In the genomic region with DNA sequence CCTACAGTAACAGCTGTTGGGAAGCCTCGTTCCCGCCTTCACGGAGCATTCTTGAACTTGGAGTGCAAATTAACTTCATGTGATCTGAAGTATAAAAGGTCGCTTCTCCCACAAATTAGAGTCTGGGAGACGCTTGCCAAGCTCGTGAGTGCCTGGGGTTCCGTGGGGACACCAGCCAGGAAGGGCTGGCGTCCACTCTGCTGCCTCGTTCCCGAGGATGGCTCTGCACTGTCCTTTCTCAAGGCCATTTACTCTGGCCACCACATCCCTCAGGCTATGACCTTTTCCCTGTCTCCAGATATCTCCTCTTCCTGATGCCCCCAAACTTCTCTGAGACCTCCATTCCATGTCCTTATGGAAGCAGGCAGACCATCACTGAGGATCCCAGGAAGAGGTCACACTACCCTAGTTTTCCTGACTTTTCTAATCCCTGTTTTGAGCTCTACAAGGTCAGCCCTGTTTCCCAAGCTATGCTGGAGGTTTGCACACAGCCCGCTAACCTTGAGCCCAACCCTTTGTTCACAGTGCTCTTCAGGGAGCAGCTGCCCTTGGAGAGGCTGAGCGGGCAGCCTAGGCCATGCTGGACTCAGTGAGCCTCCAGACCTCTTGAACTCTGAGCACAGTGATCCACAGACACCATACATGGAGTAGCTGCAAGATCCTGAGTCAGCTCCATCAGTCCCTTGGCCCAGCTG, we compare ENCODE assay signal across 26 mouse cellular contexts. TPM values are rescaled to one million over a fixed set of nuclear protein-coding genes. Genes with fewer than 3 reads are reported as not detected.
DNase-seq lines count a peak whose midpoint lies in the region; ATAC-seq lines count a peak whose summit lies in the region.
"Had no signal": no experiment of that assay in that cellular context is flagged by ENCODE, and none has a peak within 500 bp of the region (broad histone marks: within the 10 kb centered on the region; RNA-seq: fewer than 3 reads in every experiment).

No protein-coding gene starts in this region.

- no peak for ATAC-seq in embryonic facial prominence, embryonic 14.5 days (ENCODE audit: low read depth)
- ATAC-seq: forebrain, postnatal 0 days; midbrain, embryonic 13.5 days had no signal

- no peak overlapping the region for H3K9ac ChIP-seq in embryonic facial prominence, embryonic 14.5 days (ENCODE audit: low read depth, low read length)
- H3K9ac ChIP-seq: forebrain, postnatal 0 days; heart, embryonic 15.5 days; liver, embryonic 13.5 days; midbrain, embryonic 13.5 days; neural tube, embryonic 15.5 days had no signal

- no peak overlapping the region for H3K27ac ChIP-seq in embryonic facial prominence, embryonic 14.5 days (replicated peaks; ENCODE audit: low read depth, low read length)
- no peak overlapping the region for H3K27ac ChIP-seq in embryonic facial prominence, embryonic 10.5 days (replicated peaks)
- H3K27ac ChIP-seq: gastrocnemius, adult 2 months; heart, adult 2 months; heart, embryonic 15.5 days; liver, embryonic 13.5 days; midbrain, embryonic 13.5 days; neural tube, embryonic 15.5 days had no signal

- DNase-seq in embryonic facial prominence, embryonic 14.5 days (ENCODE audit: low spot score), result peak; percentile 54
- DNase-seq in embryonic facial prominence, embryonic 10.5 days (ENCODE audit: low spot score), result no peak
- DNase-seq in left cerebral cortex, postnatal 4 days, result peak; percentile 34
- DNase-seq in left cerebral cortex, postnatal 14 days (ENCODE audit: low spot score in 2 of 2), result no peak
- peak; percentile 41 for DNase-seq in adrenal gland, postnatal 25 days
- peak; percentile 49 to 51 for DNase-seq in kidney, postnatal 36 days
- DNase-seq in cerebellum, adult 18-20 months, result no peak
- no peak for DNase-seq in layer of hippocampus, adult 8-10 months (ENCODE audit: low spot score in 2 of 2)
- DNase-seq: cerebellum, postnatal 36 days; forebrain, postnatal 0 days; gastrocnemius, adult 2 months; heart, adult 2 months; liver, embryonic 13.5 days; right cerebral cortex, adult 18-20 months had no signal

- H3K4me1 ChIP-seq in embryonic facial prominence, embryonic 14.5 days (ENCODE audit: control insufficient read depth, insufficient read depth, low read length), result no peaks in the 10 kb centered on the region; the same call in 1 of the 2 replicates
- peaks cover 10% of the 10 kb centered on the region; the same call in 1 of the 2 replicates for H3K4me1 ChIP-seq in embryonic facial prominence, embryonic 10.5 days
- H3K4me1 ChIP-seq: heart, embryonic 15.5 days; liver, embryonic 13.5 days had no signal

- no peaks in the 10 kb centered on the region for H3K36me3 ChIP-seq in embryonic facial prominence, embryonic 14.5 days (ENCODE audit: control insufficient read depth, insufficient read depth, low read length)
- H3K36me3 ChIP-seq in embryonic facial prominence, embryonic 10.5 days (replicated peaks), result no peaks in the 10 kb centered on the region
- H3K36me3 ChIP-seq: heart, embryonic 15.5 days; liver, embryonic 13.5 days; midbrain, embryonic 13.5 days; neural tube, embryonic 15.5 days had no signal

- H3K9me3 ChIP-seq in embryonic facial prominence, embryonic 14.5 days (ENCODE audit: control insufficient read depth, low read length), result peaks cover 6% of the 10 kb centered on the region
- peaks cover 5% of the 10 kb centered on the region; the same call in 1 of the 2 replicates for H3K9me3 ChIP-seq in embryonic facial prominence, embryonic 10.5 days
- H3K9me3 ChIP-seq: heart, embryonic 15.5 days; liver, embryonic 13.5 days had no signal

- intact Hi-C loops in left cerebral cortex, postnatal 4 days (cut with DNase I), result no loop called here
- intact Hi-C loops in left cerebral cortex, postnatal 14 days (cut with DNase I), result no loop called here

- no peak overlapping the region for H3K4me3 ChIP-seq in embryonic facial prominence, embryonic 14.5 days (ENCODE audit: low read depth, low read length)
- no peak overlapping the region for H3K4me3 ChIP-seq in embryonic facial prominence, embryonic 10.5 days
- H3K4me3 ChIP-seq: gastrocnemius, adult 2 months; heart, adult 2 months; heart, embryonic 15.5 days; liver, embryonic 13.5 days; midbrain, embryonic 13.5 days; myocyte; neural tube, embryonic 15.5 days had no signal

- H3K4me2 ChIP-seq in embryonic facial prominence, embryonic 14.5 days (ENCODE audit: low read depth, low read length), result no peak overlapping the region
- H3K4me2 ChIP-seq: heart, embryonic 15.5 days; liver, embryonic 13.5 days; midbrain, embryonic 13.5 days; neural tube, embryonic 15.5 days had no signal

- H3K27me3 ChIP-seq in embryonic facial prominence, embryonic 14.5 days (replicated peaks; ENCODE audit: control insufficient read depth, insufficient read depth, low read length), result no peaks in the 10 kb centered on the region
- no peaks in the 10 kb centered on the region; the same call in 1 of the 2 replicates for H3K27me3 ChIP-seq in embryonic facial prominence, embryonic 10.5 days (replicated peaks; ENCODE audit: low read depth, poor library complexity, severe bottlenecking)
- H3K27me3 ChIP-seq: liver, embryonic 13.5 days; midbrain, embryonic 13.5 days; neural tube, embryonic 15.5 days had no signal

- WGBS in embryonic facial prominence, embryonic 14.5 days, result 70% methylated on average over 12 of the region's 12 CpGs
- 87% methylated on average over 12 of the region's 12 CpGs for WGBS in embryonic facial prominence, embryonic 10.5 days

RNA-seq across cellular contexts. Expression of gene Psmg3, which starts 23.1 kb away (rescaled TPM):
- polyA plus RNA-seq in embryonic facial prominence, embryonic 14.5 days (2014; fragmentation: Nextera tagmentation; extraction: Ambion mirVana), result 61.2 and 61.8 TPM in 2 replicates
- polyA plus RNA-seq in embryonic facial prominence, embryonic 10.5 days (2016; fragmentation: Nextera tagmentation; extraction: Ambion mirVana), result 91.9 and 95.0 TPM in 2 replicates
- 10 to 100 TPM; 26.0 to 27.4 TPM for total RNA-seq in left cerebral cortex, postnatal 4 days (2021)
- 10 to 100 TPM; 17.2 to 17.9 TPM for total RNA-seq in left cerebral cortex, postnatal 14 days (2021)
- total RNA-seq in adrenal gland, postnatal 25 days (2021), result 21.3 and 23.1 TPM in 2 replicates
- total RNA-seq in layer of hippocampus, adult 8-10 months (2022), result 10 to 100 TPM; 17.6 to 19.2 (median 18.5) TPM

RNA-seq across cellular contexts. Expression of gene Gm26938, which starts 23.6 kb away (rescaled TPM):
- polyA plus RNA-seq in embryonic facial prominence, embryonic 14.5 days (2014; fragmentation: Nextera tagmentation; extraction: Ambion mirVana), result not detected in 2 replicates
- polyA plus RNA-seq in embryonic facial prominence, embryonic 10.5 days (2016; fragmentation: Nextera tagmentation; extraction: Ambion mirVana), result not detected in 2 replicates
- total RNA-seq in left cerebral cortex, postnatal 4 days (2021), result not detected
- not detected for total RNA-seq in left cerebral cortex, postnatal 14 days (2021)
- not detected in 2 replicates for total RNA-seq in adrenal gland, postnatal 25 days (2021)
- not detected for total RNA-seq in layer of hippocampus, adult 8-10 months (2022)
- total RNA-seq: forebrain, postnatal 0 days; gastrocnemius, adult 2 months; heart, adult 2 months; hematopoietic stem cell, adult 5-6 weeks; layer of hippocampus, adult 18-20 months; megakaryocyte progenitor cell, adult 5-6 weeks had no signal
- polyA plus RNA-seq: embryonic facial prominence, embryonic 11.5 days; forebrain, postnatal 0 days; heart, adult 2 months; heart, embryonic 15.5 days; limb, embryonic 11.5 days; liver, embryonic 13.5 days; lung, embryonic 16.5 days; midbrain, embryonic 13.5 days; myocyte; neural tube, embryonic 15.5 days; stomach, embryonic 14.5 days; thymus, postnatal 0 days had no signal

RNA-seq across cellular contexts. Expression of gene Tmem184a, which starts 30.1 kb away (rescaled TPM):
- 4.3 and 5.5 TPM in 2 replicates for polyA plus RNA-seq in embryonic facial prominence, embryonic 14.5 days (2014; fragmentation: Nextera tagmentation; extraction: Ambion mirVana)
- polyA plus RNA-seq in embryonic facial prominence, embryonic 10.5 days (2016; fragmentation: Nextera tagmentation; extraction: Ambion mirVana), result 3.5 and 4.3 TPM in 2 replicates
- under 1 TPM; 0.08 to 0.54 TPM for total RNA-seq in left cerebral cortex, postnatal 4 days (2021)
- total RNA-seq in left cerebral cortex, postnatal 14 days (2021), result under 1 TPM in 1 of 2 experiments, not detected in 1; 0.08 TPM
- not detected in 2 replicates for total RNA-seq in adrenal gland, postnatal 25 days (2021)
- total RNA-seq in layer of hippocampus, adult 8-10 months (2022), result 1 to 10 TPM in 1 of 4 experiments, under 1 TPM in 3; 0.37 to 1.1 (median 0.68) TPM
- total RNA-seq: megakaryocyte progenitor cell, adult 5-6 weeks had no signal

RNA-seq across cellular contexts. Expression of gene Elfn1, which starts 58.0 kb away (rescaled TPM):
- 1.3 TPM in 2 replicates for polyA plus RNA-seq in embryonic facial prominence, embryonic 14.5 days (2014; fragmentation: Nextera tagmentation; extraction: Ambion mirVana)
- 0.12 and 0.40 TPM in 2 replicates for polyA plus RNA-seq in embryonic facial prominence, embryonic 10.5 days (2016; fragmentation: Nextera tagmentation; extraction: Ambion mirVana)
- 10 to 100 TPM; 33.5 to 37.2 TPM for total RNA-seq in left cerebral cortex, postnatal 4 days (2021)
- total RNA-seq in left cerebral cortex, postnatal 14 days (2021), result 10 to 100 TPM; 38.6 to 41.7 TPM
- total RNA-seq in adrenal gland, postnatal 25 days (2021), result 16.4 and 17.0 TPM in 2 replicates
- 10 to 100 TPM; 27.6 to 34.4 (median 30.4) TPM for total RNA-seq in layer of hippocampus, adult 8-10 months (2022)
- total RNA-seq: gastrocnemius, adult 2 months; hematopoietic stem cell, adult 5-6 weeks; megakaryocyte progenitor cell, adult 5-6 weeks had no signal

RNA-seq across cellular contexts. Expression of gene Mafk, which starts 58.5 kb away (rescaled TPM):
- polyA plus RNA-seq in embryonic facial prominence, embryonic 14.5 days (2014; fragmentation: Nextera tagmentation; extraction: Ambion mirVana), result 7.1 and 8.1 TPM in 2 replicates
- polyA plus RNA-seq in embryonic facial prominence, embryonic 10.5 days (2016; fragmentation: Nextera tagmentation; extraction: Ambion mirVana), result 9.2 and 10.5 TPM in 2 replicates
- total RNA-seq in left cerebral cortex, postnatal 4 days (2021), result 10 to 100 TPM in 1 of 2 experiments, 1 to 10 TPM in 1; 8.4 to 11.1 TPM
- total RNA-seq in left cerebral cortex, postnatal 14 days (2021), result 1 to 10 TPM; 7.6 to 8.5 TPM
- total RNA-seq in adrenal gland, postnatal 25 days (2021), result 29.6 and 30.6 TPM in 2 replicates
- total RNA-seq in layer of hippocampus, adult 8-10 months (2022), result 10 to 100 TPM in 2 of 4 experiments, 1 to 10 TPM in 2; 9.2 to 16.4 (median 10.5) TPM

Comparison
In these comparisons a context has a peak if more than half of its experiments do, and no peak if none do; other contexts are left out.
1. DNase-seq: peak in embryonic facial prominence, embryonic 14.5 days (single experiment), left cerebral cortex, postnatal 4 days (single experiment), adrenal gland, postnatal 25 days (single experiment) and kidney, postnatal 36 days (2 of 2); none in embryonic facial prominence, embryonic 10.5 days (single experiment), left cerebral cortex, postnatal 14 days (0 of 2), cerebellum, adult 18-20 months (0 of 2) and layer of hippocampus, adult 8-10 months (0 of 2).